Mouse (Mus musculus): Measurements from ENCODE around the gene Atp6v1g2. TPM values are rescaled to one million over a fixed set of nuclear protein-coding genes. Genes with fewer than 3 reads are reported as not detected.

The Atp6v1g2 gene
- total RNA-seq, 2 experiments from 2014 or later, result 4.7 to 5.3 TPM

- DNase-seq (ENCODE audit: low spot score in 2 of 2), result peak; percentile 76 to 77
Observed at GRCm38 (mm10) chr17:35235614-35236389, 2.3 kb downstream of the Atp6v1g2 start, which contains the start of gene Nfkbil1. Gene Nfkbil1, minus strand, starts transcription at chr17:35235792.

- DNase-seq (ENCODE audit: low spot score in 2 of 2), result peak; percentile 99 to 100
Observed at GRCm38 (mm10) chr17:35236390-35236746, 2.9 kb downstream of the Atp6v1g2 start.

- DNase-seq (ENCODE audit: low spot score in 2 of 2), result no peak
Observed at GRCm38 (mm10) chr17:35236996-35237395, 3.5 kb downstream of the Atp6v1g2 start.

GRCm38 (mm10) chr17:35237504-35237903 is 4.0 kb downstream of the Atp6v1g2 start:
- no peak for DNase-seq (ENCODE audit: low spot score in 2 of 2)

- DNase-seq (ENCODE audit: low spot score in 2 of 2), result no peak
Observed at GRCm38 (mm10) chr17:35239700-35240099, 6.2 kb downstream of the Atp6v1g2 start.

GRCm38 (mm10) chr17:35240384-35241304 is 7.2 kb downstream of the Atp6v1g2 start:
- DNase-seq (ENCODE audit: low spot score in 2 of 2), result no peak

GRCm38 (mm10) chr17:35241305-35242014 is 8.0 kb downstream of the Atp6v1g2 start, which contains the start of gene Ddx39b:
Gene Ddx39b, plus strand, starts transcription at chr17:35241746.
- peak; percentile 94 for DNase-seq (ENCODE audit: low spot score in 2 of 2)

GRCm38 (mm10) chr17:35242015-35242941 is 8.8 kb downstream of the Atp6v1g2 start:
- peak; percentile 60 to 70 for DNase-seq (ENCODE audit: low spot score in 2 of 2)

GRCm38 (mm10) chr17:35243086-35243485 is 9.6 kb downstream of the Atp6v1g2 start:
- no peak for DNase-seq (ENCODE audit: low spot score in 2 of 2)

- no peak for DNase-seq (ENCODE audit: low spot score in 2 of 2)
Observed at GRCm38 (mm10) chr17:35244999-35245398, 11.5 kb downstream of the Atp6v1g2 start.

GRCm38 (mm10) chr17:35245731-35246623 is 12.5 kb downstream of the Atp6v1g2 start:
- DNase-seq (ENCODE audit: low spot score in 2 of 2), result no peak

GRCm38 (mm10) chr17:35247144-35247543 is 13.7 kb downstream of the Atp6v1g2 start:
- DNase-seq (ENCODE audit: low spot score in 2 of 2), result no peak

GRCm38 (mm10) chr17:35248986-35249385 is 15.5 kb downstream of the Atp6v1g2 start:
- DNase-seq (ENCODE audit: low spot score in 2 of 2), result no peak

- DNase-seq (ENCODE audit: low spot score in 2 of 2), result no peak
Observed at GRCm38 (mm10) chr17:35249451-35250197, 16.2 kb downstream of the Atp6v1g2 start.

GRCm38 (mm10) chr17:35250348-35251120 is 17.1 kb downstream of the Atp6v1g2 start:
- no peak for DNase-seq (ENCODE audit: low spot score in 2 of 2)

- no peak for DNase-seq (ENCODE audit: low spot score in 2 of 2)
Observed at GRCm38 (mm10) chr17:35251162-35251719, 17.8 kb downstream of the Atp6v1g2 start.

- no peak for DNase-seq (ENCODE audit: low spot score in 2 of 2)
Observed at GRCm38 (mm10) chr17:35251981-35252380, 18.5 kb downstream of the Atp6v1g2 start.
